Mouse (Mus musculus): ENCODE results near the gene Nphp3. TPM values are rescaled to one million over a fixed set of nuclear protein-coding genes. Genes with fewer than 3 reads are reported as not detected.

The Nphp3 gene
- polyA plus RNA-seq (2015; fragmentation: Nextera tagmentation; extraction: Ambion mirVana) = 3.1 and 3.3 TPM in 2 replicates

DNA sequence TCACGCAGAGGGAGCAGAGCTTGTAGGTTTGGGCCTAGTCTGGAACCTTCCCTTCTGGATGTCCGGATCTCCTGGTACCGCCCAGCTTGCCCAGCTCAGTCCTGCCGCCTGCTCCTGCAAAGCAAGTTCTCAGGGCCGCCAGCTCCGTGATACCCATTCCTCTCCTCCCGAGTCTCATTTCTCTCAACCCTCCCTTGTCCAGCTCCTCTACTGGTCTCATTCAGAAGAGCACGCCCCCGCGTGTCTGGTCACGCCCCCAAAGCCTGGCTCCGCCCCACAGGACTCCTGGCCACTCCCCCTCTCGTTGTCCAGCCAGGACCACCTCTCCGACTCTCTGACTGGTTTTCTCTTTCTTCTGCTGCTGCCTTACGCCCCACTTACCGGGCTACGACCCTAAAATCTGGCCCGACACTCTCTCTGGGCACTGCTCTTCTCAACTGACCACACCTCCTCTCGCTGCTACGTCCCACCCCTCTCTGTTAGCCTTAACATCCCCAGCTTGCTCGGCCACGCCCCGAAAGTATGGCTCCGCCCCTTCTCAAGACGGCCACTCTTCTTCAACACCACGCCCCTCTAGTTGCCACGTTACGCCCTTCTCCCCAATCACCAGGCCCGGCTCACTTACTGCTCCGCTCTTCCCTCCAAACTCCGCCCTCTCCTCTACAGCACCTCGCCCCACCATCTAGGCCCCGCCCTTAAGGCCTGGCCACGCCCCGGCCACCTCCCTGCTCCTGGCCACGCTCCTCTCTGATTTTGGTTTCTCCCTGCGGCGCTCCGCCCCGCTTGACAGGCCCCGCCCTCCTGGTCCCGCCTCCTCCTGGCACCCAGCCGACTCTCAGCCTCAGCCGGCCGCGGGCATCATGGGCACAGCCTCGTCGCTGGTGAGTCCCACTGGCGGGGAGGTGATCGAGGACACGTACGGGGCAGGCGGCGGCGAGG, at the start of gene Nphp3:
Nphp3 (plus strand) TSS at position 624 of the 939 bp plus-strand sequence.
- ATAC-seq (ENCODE audit: low read depth) = peak; percentile 98
- H3K4me2 ChIP-seq = peak within 1 kb of the TSS; percentile 65
- whole genome bisulfite sequencing = under 1% methylated on average over 55 of the region's 55 CpGs
- H3K4me1 ChIP-seq (replicated peaks) = peaks cover 23% of the 10 kb centered on the region
- peak within 1 kb of the TSS; percentile 69 for H3K4me3 ChIP-seq
- H3K27ac ChIP-seq (replicated peaks) = peak within 1 kb of the TSS; percentile 84
- peak within 1 kb of the TSS; percentile 73 for H3K9ac ChIP-seq
- peaks cover 8% of the 10 kb centered on the region; the same call in 1 of the 2 replicates for H3K27me3 ChIP-seq
- H3K36me3 ChIP-seq = no peaks in the 10 kb centered on the region; the same call in 1 of the 2 replicates
- H3K9me3 ChIP-seq = no peaks in the 10 kb centered on the region

DNA sequence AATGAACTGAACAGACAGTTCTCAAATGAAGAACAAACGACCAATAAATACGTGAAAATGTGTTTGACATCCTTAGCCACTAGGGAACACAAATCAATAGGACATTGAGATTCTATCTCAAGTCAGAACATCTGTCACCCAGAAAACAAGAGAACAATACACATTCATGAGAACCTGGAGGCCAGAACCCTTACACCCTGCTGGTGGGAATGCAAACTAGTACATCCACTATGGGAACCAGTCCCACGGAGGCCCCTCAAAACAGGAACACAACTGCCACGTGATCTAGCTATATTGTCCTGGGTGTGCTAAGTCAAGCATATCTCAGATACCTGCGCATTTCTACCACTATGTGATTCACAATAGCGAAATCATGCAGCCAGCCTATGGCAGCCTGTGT, 43.6 kb upstream of the Nphp3 start:
- H3K4me3 ChIP-seq = no peak overlapping the region
- H3K36me3 ChIP-seq = no peaks in the 10 kb centered on the region

DNA sequence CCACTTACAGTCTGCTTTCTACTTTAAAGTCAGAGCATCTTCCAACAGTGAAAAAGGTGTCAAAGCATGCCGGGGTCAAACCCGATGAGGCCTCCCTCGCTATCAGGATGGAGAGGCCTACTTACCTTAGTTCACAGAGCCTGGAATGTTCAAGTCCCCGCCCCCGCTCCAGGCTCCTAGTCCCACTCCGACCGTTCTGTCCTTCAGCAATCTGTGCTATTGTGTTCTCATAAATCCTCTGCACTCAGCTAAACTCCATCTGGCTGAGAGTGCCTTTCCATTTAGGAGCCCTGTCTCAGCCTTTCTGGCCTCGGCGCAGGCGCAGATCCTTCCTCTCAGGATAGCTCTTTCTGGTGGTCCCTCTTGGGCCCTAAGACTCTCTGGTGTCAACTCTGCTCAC, 42.4 kb upstream of the Nphp3 start:
- Histone ChIP-seq H3K9me3 (no peaks in the 10 kb centered on the region), H3K27ac (replicated peaks) (no peak overlapping the region), H3K4me3 (no peak overlapping the region), H3K4me2 (no peak overlapping the region), H3K4me1 (replicated peaks) (no peaks in the 10 kb centered on the region), H3K27me3 (no peaks in the 10 kb centered on the region), H3K9ac (no peak overlapping the region), H3K36me3 (no peaks in the 10 kb centered on the region)
- ATAC-seq (ENCODE audit: low read depth) = no peak
- WGBS = 76% methylated on average over 10 of the region's 10 CpGs

More for the DNA sequence above, 43.6 kb upstream of the Nphp3 start:
- H3K9ac ChIP-seq = no peak overlapping the region
- 67% methylated on average over 6 of the region's 6 CpGs for WGBS
- no peak overlapping the region for H3K4me2 ChIP-seq
- H3K27me3 ChIP-seq = no peaks in the 10 kb centered on the region
- H3K4me1 ChIP-seq (replicated peaks) = no peaks in the 10 kb centered on the region
- ATAC-seq (ENCODE audit: low read depth) = no peak
- no peaks in the 10 kb centered on the region for H3K9me3 ChIP-seq
- no peak overlapping the region for H3K27ac ChIP-seq (replicated peaks)

DNA sequence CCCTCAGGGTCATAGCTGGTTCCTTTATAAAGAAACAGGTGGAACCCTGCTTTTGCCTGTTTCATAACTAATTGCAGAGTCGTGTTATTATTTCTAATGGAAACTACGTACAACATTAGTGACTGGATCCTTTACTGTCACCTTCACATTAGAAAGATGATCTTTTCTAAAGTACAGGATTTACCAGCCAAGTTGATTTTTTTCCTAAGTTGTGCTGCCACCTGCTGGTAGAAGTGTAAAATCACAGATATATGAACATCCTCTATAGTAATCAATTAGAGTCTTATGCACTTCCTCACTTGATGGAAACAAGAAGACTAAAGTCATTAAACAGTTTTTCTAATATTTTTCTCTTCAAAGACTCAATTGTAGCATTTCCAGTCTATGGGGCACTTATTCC, 5.8 kb upstream of the Nphp3 start:
- Histone ChIP-seq H3K4me2 (no peak overlapping the region), H3K4me1 (replicated peaks) (peaks cover 6% of the 10 kb centered on the region; the same call in 1 of the 2 replicates), H3K4me3 (no peak overlapping the region), H3K9me3 (no peaks in the 10 kb centered on the region), H3K27me3 (peaks cover 8% of the 10 kb centered on the region; the same call in 1 of the 2 replicates), H3K27ac (replicated peaks) (no peak overlapping the region), H3K9ac (no peak overlapping the region), H3K36me3 (no peaks in the 10 kb centered on the region)
- WGBS = 14% methylated on average over 2 of the region's 2 CpGs
- ATAC-seq (ENCODE audit: low read depth) = no peak

DNA sequence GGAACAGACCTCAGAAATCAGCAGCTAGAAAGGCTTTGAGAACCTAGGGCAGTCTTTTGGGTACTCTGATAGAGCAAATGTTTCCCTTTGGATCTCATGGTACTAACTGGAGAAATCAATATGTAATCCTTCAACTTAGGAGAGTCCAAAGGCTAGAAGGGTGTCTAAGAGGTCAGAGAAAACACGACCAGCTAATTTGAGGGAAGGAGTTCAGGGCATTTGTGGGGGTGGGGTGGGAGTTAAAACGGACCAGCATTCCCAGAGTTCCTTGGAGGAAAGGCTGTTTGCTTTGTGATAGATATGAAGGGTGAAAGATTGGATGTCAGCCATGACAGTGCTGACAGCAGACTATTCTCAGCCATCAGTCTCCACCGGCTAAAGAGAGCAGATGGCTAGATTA, 1.7 kb upstream of the Nphp3 start:
- Histone ChIP-seq H3K27me3 (peaks cover 8% of the 10 kb centered on the region; the same call in 1 of the 2 replicates), H3K27ac (replicated peaks) (no peak overlapping the region), H3K36me3 (no peaks in the 10 kb centered on the region; the same call in 1 of the 2 replicates), H3K9ac (no peak overlapping the region), H3K4me2 (no peak overlapping the region), H3K4me3 (no peak overlapping the region), H3K9me3 (no peaks in the 10 kb centered on the region), H3K4me1 (replicated peaks) (peaks cover 23% of the 10 kb centered on the region)
- 62% methylated on average over 3 of the region's 3 CpGs for WGBS
- no peak for ATAC-seq (ENCODE audit: low read depth)

DNA sequence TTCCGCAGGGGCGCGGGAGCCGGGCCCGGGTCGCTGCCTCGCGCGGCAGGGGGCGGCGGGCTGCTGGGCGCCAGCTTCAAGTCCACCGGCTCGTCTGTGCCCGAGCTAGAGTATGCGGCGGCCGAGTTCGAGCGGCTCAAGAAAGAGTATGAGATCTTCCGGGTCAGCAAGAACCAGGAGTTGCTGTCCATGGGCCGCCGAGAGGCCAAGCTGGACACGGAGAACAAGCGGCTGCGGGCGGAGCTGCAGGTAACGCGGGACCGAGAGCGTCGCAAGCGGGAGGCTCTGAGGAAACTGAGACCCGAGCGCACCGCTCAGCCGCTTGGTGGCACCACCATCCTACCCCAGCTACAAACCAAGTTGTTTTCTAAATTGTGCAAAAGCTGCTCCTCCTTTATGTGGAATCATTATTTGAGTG, 578 bp downstream of the Nphp3 start:
- peak overlapping the region; percentile 84 for H3K27ac ChIP-seq (replicated peaks)
- peak overlapping the region; percentile 65 for H3K4me2 ChIP-seq
- peak overlapping the region; percentile 73 for H3K9ac ChIP-seq
- peak overlapping the region; percentile 69 for H3K4me3 ChIP-seq
- peak; percentile 57 for ATAC-seq (ENCODE audit: low read depth)
- H3K27me3 ChIP-seq = peaks cover 7% of the 10 kb centered on the region; the same call in 1 of the 2 replicates
- no peaks in the 10 kb centered on the region for H3K9me3 ChIP-seq
- WGBS = under 1% methylated on average over 37 of the region's 37 CpGs
- H3K4me1 ChIP-seq (replicated peaks) = peaks cover 23% of the 10 kb centered on the region
- no peaks in the 10 kb centered on the region; the same call in 1 of the 2 replicates for H3K36me3 ChIP-seq

DNA sequence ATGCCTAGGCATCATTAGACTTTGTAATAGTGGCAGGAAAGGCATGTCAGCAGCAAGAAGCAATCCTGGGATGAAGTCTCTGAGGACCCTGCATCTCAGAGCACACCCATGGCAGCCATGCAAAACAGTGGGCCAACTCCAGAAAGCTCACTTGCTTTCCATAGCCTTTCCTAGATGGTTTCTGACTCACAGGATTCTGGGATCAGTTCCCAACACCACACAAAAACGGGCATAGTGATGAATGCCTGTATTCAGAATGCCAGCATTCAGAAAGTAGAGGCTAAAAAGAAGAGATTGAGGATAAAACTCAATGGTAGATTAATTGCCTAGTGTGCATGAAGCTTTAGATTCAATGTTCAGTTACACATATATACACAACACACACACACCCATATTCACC, 12.2 kb downstream of the Nphp3 start:
- 80% methylated on average over 1 of the region's 1 CpGs for WGBS

DNA sequence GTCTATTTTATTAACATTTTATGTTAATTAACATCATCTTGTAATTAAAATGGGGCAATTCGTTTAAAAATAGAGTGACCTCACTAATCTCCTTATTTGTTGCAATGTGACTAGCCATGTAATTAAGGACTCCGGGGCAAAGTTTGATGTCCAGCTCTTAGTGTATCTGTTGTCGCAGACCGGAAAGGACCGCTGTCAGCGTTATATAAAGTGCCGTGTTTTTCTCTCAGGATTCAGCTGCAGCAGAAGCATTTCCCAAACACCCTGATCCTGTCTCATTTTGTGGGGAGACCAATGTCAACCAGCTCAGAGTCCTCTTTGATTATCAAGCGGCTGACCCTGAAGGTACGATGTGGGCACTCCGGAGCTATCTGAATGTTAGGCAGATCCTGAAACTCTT, 18.7 kb downstream of the Nphp3 start:
- no peak for ATAC-seq (ENCODE audit: low read depth)
- no peaks in the 10 kb centered on the region for H3K27me3 ChIP-seq
- H3K36me3 ChIP-seq = peaks cover 46% of the 10 kb centered on the region
- no peaks in the 10 kb centered on the region for H3K4me1 ChIP-seq (replicated peaks)
- H3K9ac ChIP-seq = no peak overlapping the region
- H3K4me2 ChIP-seq = no peak overlapping the region
- H3K9me3 ChIP-seq = no peaks in the 10 kb centered on the region
- 96% methylated on average over 10 of the region's 10 CpGs for WGBS
- no peak overlapping the region for H3K27ac ChIP-seq (replicated peaks)
- no peak overlapping the region for H3K4me3 ChIP-seq

More for the DNA sequence above, 12.2 kb downstream of the Nphp3 start:
- no peak for ATAC-seq (ENCODE audit: low read depth)
- Histone ChIP-seq H3K9me3 (no peaks in the 10 kb centered on the region), H3K4me2 (no peak overlapping the region), H3K36me3 (peaks cover 29% of the 10 kb centered on the region), H3K4me3 (no peak overlapping the region), H3K4me1 (replicated peaks) (no peaks in the 10 kb centered on the region), H3K27me3 (no peaks in the 10 kb centered on the region), H3K27ac (replicated peaks) (no peak overlapping the region), H3K9ac (no peak overlapping the region)

DNA sequence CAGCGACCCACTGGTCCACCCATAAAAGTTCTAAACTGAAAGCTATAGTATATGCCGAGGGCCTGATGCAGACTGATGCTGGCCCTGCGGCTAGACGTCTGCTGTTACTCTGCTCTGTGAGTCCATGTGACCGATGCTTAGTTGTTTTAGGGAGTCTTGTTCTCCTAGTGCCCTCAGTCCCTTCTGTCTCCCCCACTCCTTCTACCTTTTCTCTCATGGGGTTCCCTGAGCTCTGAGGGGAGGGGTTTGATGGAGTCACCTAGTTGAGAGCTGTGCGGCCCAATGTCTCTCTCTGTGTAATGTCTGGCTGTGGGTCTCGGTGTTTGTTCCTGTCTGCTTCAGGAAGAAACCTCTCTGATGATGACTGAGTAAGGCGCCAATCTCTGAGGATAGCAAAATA, 24.8 kb downstream of the Nphp3 start:
- H3K27ac ChIP-seq (replicated peaks) = no peak overlapping the region
- no peak for ATAC-seq (ENCODE audit: low read depth)
- no peak overlapping the region for H3K4me2 ChIP-seq
- H3K9me3 ChIP-seq = peaks cover 6% of the 10 kb centered on the region; the same call in 1 of the 2 replicates
- no peaks in the 10 kb centered on the region for H3K4me1 ChIP-seq (replicated peaks)
- peaks cover 60% of the 10 kb centered on the region for H3K36me3 ChIP-seq
- no peak overlapping the region for H3K4me3 ChIP-seq
- H3K27me3 ChIP-seq = no peaks in the 10 kb centered on the region
- H3K9ac ChIP-seq = no peak overlapping the region
- WGBS = 97% methylated on average over 8 of the region's 8 CpGs

DNA sequence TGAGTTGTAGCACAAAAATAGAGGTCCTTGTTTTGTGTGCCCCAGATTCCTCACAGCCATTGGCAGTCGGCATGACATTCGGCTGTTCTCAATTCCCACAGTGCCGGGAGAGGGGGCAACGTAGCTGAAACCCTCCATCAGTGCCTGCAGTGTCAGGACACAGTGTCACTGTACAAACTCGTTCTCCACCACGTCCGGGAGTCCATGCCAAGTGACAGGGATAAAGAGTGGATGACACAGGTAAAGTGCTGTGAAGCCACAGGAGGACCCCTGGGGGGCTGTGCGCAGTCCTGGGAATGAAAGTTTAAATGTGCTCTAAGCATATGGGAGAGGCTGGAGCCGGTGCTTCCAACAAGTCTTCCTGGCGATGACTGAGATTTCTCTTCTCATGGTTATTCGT, 27.5 kb downstream of the Nphp3 start:
- H3K4me3 ChIP-seq = no peak overlapping the region
- H3K36me3 ChIP-seq = peaks cover 48% of the 10 kb centered on the region
- 0 out of 2 replicates have a peak, but pooled peaks cover 3% of the 10 kb centered on the region for H3K4me1 ChIP-seq (replicated peaks)
- no peak for ATAC-seq (ENCODE audit: low read depth)
- H3K27me3 ChIP-seq = no peaks in the 10 kb centered on the region
- H3K4me2 ChIP-seq = no peak overlapping the region
- no peak overlapping the region for H3K27ac ChIP-seq (replicated peaks)
- WGBS = 92% methylated on average over 11 of the region's 11 CpGs
- peaks cover 6% of the 10 kb centered on the region; the same call in 1 of the 2 replicates for H3K9me3 ChIP-seq
- no peak overlapping the region for H3K9ac ChIP-seq

DNA sequence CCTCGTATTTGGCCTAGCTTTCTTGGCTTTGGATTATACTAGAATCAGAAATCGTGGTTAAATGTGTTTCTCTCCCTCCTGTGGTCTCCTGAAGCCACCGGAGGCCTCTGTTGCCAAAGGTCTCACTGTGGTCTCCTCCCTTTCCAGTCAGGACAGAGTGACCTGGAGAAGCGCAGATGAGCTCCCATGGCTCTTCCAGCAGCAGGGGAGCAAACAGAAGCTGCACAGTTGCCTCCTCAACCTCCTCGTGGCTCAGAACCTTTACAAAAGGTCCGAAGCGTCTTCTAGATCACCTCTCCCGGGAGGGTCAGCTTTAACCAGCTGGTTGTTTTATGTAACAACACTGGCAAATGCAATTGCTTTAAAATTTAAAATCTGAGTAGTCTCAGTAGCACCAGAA, 31.9 kb downstream of the Nphp3 start:
- Histone ChIP-seq H3K4me1 (replicated peaks) (0 out of 2 replicates have a peak, but pooled peaks cover 6% of the 10 kb centered on the region), H3K9me3 (no peaks in the 10 kb centered on the region), H3K9ac (no peak overlapping the region), H3K27me3 (no peaks in the 10 kb centered on the region), H3K4me2 (no peak overlapping the region), H3K27ac (replicated peaks) (no peak overlapping the region), H3K36me3 (peaks cover 42% of the 10 kb centered on the region), H3K4me3 (no peak overlapping the region)
- 77% methylated on average over 8 of the region's 8 CpGs for WGBS
- no peak for ATAC-seq (ENCODE audit: low read depth)

DNA sequence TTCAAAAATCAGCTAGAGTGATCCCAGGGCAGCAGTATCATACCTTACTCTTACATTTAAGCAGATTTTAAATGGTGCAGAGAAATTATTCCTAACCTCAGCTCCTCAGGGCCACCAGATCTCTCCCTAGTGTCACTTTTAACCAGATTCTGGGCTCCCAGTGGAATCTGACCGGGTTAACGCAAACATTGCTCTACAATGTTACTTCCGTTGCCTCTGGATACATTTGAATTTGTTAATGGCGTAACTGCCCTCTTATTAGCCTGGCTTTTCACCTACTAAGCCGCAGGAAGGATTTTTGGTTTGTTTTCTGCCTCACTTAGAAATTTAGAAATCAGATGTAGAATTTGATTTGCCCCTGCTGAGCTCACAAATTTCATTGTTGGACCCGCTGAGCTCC, 32.4 kb downstream of the Nphp3 start:
- Histone ChIP-seq H3K9me3 (no peaks in the 10 kb centered on the region), H3K27ac (replicated peaks) (no peak overlapping the region), H3K4me3 (no peak overlapping the region), H3K4me2 (no peak overlapping the region), H3K4me1 (replicated peaks) (0 out of 2 replicates have a peak, but pooled peaks cover 6% of the 10 kb centered on the region), H3K27me3 (no peaks in the 10 kb centered on the region), H3K36me3 (peaks cover 42% of the 10 kb centered on the region), H3K9ac (no peak overlapping the region)
- ATAC-seq (ENCODE audit: low read depth) = no peak
- WGBS = 74% methylated on average over 6 of the region's 6 CpGs
